Mouse (Mus musculus): ENCODE data around the gene Mtus2.
"Not testable (repeated sequence)": the region's sequence is repeated elsewhere in the genome, so short reads cannot be mapped to it uniquely, and the experiment has no call there.

Mtus2 gene

GRCm38 (mm10) chr5:147956821-147957564 lies at the start of gene Mtus2:
Gene Mtus2 (plus strand): TSS chr5:147957320.
- peak; percentile 37 to 39 for DNase-seq (ENCODE audit: low read depth in 1 of 2, low spot score in 2 of 2)

GRCm38 (mm10) chr5:147907851-147908250 lies 49.3 kb upstream of the Mtus2 start:
- DNase-seq (ENCODE audit: low read depth in 1 of 2, low spot score in 2 of 2) = no peak

GRCm38 (mm10) chr5:147910807-147911509 lies 46.2 kb upstream of the Mtus2 start:
- DNase-seq (ENCODE audit: low read depth in 1 of 2, low spot score in 2 of 2) = no peak

GRCm38 (mm10) chr5:147911744-147912143 lies 45.4 kb upstream of the Mtus2 start:
- DNase-seq (ENCODE audit: low read depth in 1 of 2, low spot score in 2 of 2) = no peak

- DNase-seq (ENCODE audit: low read depth in 1 of 2, low spot score in 2 of 2) = no peak
These were observed 43.8 kb upstream of the Mtus2 start for GRCm38 (mm10) chr5:147913241-147913842.

- no peak for DNase-seq (ENCODE audit: low read depth in 1 of 2, low spot score in 2 of 2)
These were observed 42.0 kb upstream of the Mtus2 start for GRCm38 (mm10) chr5:147915038-147915566.

GRCm38 (mm10) chr5:147916171-147916570 lies 40.9 kb upstream of the Mtus2 start:
- DNase-seq (ENCODE audit: low read depth in 1 of 2, low spot score in 2 of 2) = no peak

- DNase-seq (ENCODE audit: low read depth in 1 of 2, low spot score in 2 of 2) = no peak
These were observed 38.9 kb upstream of the Mtus2 start for GRCm38 (mm10) chr5:147918044-147918846.

GRCm38 (mm10) chr5:147924621-147925020 lies 32.5 kb upstream of the Mtus2 start:
- DNase-seq (ENCODE audit: low read depth in 1 of 2, low spot score in 2 of 2) = no peak

GRCm38 (mm10) chr5:147925935-147926604 lies 31.1 kb upstream of the Mtus2 start:
- DNase-seq (ENCODE audit: low read depth in 1 of 2, low spot score in 2 of 2) = no peak

GRCm38 (mm10) chr5:147928668-147929497 lies 28.2 kb upstream of the Mtus2 start:
- DNase-seq (ENCODE audit: low read depth in 1 of 2, low spot score in 2 of 2) = no peak

- DNase-seq (ENCODE audit: low read depth in 1 of 2, low spot score in 2 of 2) = no peak
These were observed 22.0 kb upstream of the Mtus2 start for GRCm38 (mm10) chr5:147935096-147935495.

- no peak for DNase-seq (ENCODE audit: low read depth in 1 of 2, low spot score in 2 of 2)
These were observed 17.9 kb upstream of the Mtus2 start for GRCm38 (mm10) chr5:147939226-147939625.

- no peak for DNase-seq (ENCODE audit: low read depth in 1 of 2, low spot score in 2 of 2)
These were observed 12.0 kb upstream of the Mtus2 start for GRCm38 (mm10) chr5:147945000-147945666.

- DNase-seq (ENCODE audit: low read depth in 1 of 2, low spot score in 2 of 2) = no peak
These were observed 7.2 kb upstream of the Mtus2 start for GRCm38 (mm10) chr5:147949881-147950280.

- DNase-seq (ENCODE audit: low read depth in 1 of 2, low spot score in 2 of 2) = no peak
These were observed 5.4 kb upstream of the Mtus2 start for GRCm38 (mm10) chr5:147951751-147952150.

- not testable (repeated sequence) for DNase-seq (ENCODE audit: low read depth in 1 of 2, low spot score in 2 of 2)
These were observed 3.9 kb upstream of the Mtus2 start for GRCm38 (mm10) chr5:147953181-147953580.

- DNase-seq (ENCODE audit: low read depth in 1 of 2, low spot score in 2 of 2) = no peak
These were observed 1.4 kb upstream of the Mtus2 start for GRCm38 (mm10) chr5:147955671-147956070.

GRCm38 (mm10) chr5:147956421-147956820 lies 699 bp upstream of the Mtus2 start:
- no peak for DNase-seq (ENCODE audit: low read depth in 1 of 2, low spot score in 2 of 2)
